Mouse (Mus musculus): ENCODE results near the gene Dtl.

DNA sequence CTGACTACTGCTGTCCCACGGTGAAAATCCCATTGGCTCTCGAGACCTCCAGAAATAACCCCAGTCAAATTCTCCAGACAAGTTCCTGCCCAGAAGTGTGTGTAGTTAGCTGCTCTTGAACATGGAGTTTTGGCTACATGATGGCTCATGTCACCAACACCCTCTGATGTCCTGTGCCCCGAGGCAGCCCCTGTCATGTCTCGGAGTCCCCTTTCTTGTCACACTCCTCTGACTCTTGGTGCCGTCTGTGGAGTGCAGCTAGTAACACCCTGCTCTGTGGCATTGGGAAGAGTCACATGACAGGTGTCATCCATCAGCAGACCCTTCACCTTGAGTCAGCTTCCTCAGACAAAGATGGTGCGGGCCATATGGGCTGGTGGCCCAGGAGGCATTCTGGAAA, 49.7 kb upstream of the Dtl start:
- TF ChIP-seq CTCF (IDR thresholded peaks at IDR 0.05; ENCODE audit: low read depth, low read length) (no peak), POLR2A (IDR thresholded peaks at IDR 0.05; ENCODE audit: insufficient read depth, low read length) (no peak), EP300 (IDR thresholded peaks at IDR 0.05; ENCODE audit: insufficient read depth, low read depth, low read length) (no peak)
